Mouse (Mus musculus): ENCODE measurements around the gene Tor4a.
A peak's percentile ranks its signal among the peaks of the same experiment; 100 is the strongest.

Tor4a gene

GRCm38 (mm10) chr2:25196172-25196954 is at the start of gene Tor4a:
Gene Tor4a, minus strand, starts transcription at chr2:25196886.
- no peak for DNase-seq (ENCODE audit: low read depth, low spot score)

- no peak for DNase-seq (ENCODE audit: low read depth, low spot score)
These were observed 47.5 kb upstream of the Tor4a start for GRCm38 (mm10) chr2:25244144-25244543.

GRCm38 (mm10) chr2:25243342-25243741 is 46.7 kb upstream of the Tor4a start:
- DNase-seq (ENCODE audit: low read depth, low spot score): no peak

- DNase-seq (ENCODE audit: low read depth, low spot score): no peak
These were observed 45.4 kb upstream of the Tor4a start, which contains the start of the genes Rnf208 and Cysrt1 for GRCm38 (mm10) chr2:25242101-25242506. Gene Rnf208, plus strand, starts transcription at chr2:25242255. Gene Cysrt1, minus strand, starts transcription at chr2:25242452.

GRCm38 (mm10) chr2:25241438-25241775 is 44.7 kb upstream of the Tor4a start:
- no peak for DNase-seq (ENCODE audit: low read depth, low spot score)

GRCm38 (mm10) chr2:25240723-25241437 is 44.2 kb upstream of the Tor4a start:
- peak; percentile 84 for DNase-seq (ENCODE audit: low read depth, low spot score)

GRCm38 (mm10) chr2:25240310-25240709 is 43.6 kb upstream of the Tor4a start:
- no peak for DNase-seq (ENCODE audit: low read depth, low spot score)

- no peak for DNase-seq (ENCODE audit: low read depth, low spot score)
These were observed 43.1 kb upstream of the Tor4a start for GRCm38 (mm10) chr2:25239766-25240165.

- DNase-seq (ENCODE audit: low read depth, low spot score): no peak
These were observed 41.4 kb upstream of the Tor4a start for GRCm38 (mm10) chr2:25238106-25238505.

- DNase-seq (ENCODE audit: low read depth, low spot score): no peak
These were observed 40.8 kb upstream of the Tor4a start for GRCm38 (mm10) chr2:25237522-25237921.

GRCm38 (mm10) chr2:25236614-25237013 is 39.9 kb upstream of the Tor4a start, which contains the start of gene Rnf224:
Gene Rnf224, minus strand, starts transcription at chr2:25236787.
- DNase-seq (ENCODE audit: low read depth, low spot score): no peak

- no peak for DNase-seq (ENCODE audit: low read depth, low spot score)
These were observed 38.0 kb upstream of the Tor4a start for GRCm38 (mm10) chr2:25234551-25235220.

GRCm38 (mm10) chr2:25234050-25234449 is 37.4 kb upstream of the Tor4a start, which contains the start of gene Slc34a3:
Gene Slc34a3, minus strand, starts transcription at chr2:25234364.
- no peak for DNase-seq (ENCODE audit: low read depth, low spot score)

- DNase-seq (ENCODE audit: low read depth, low spot score): no peak
These were observed 36.7 kb upstream of the Tor4a start for GRCm38 (mm10) chr2:25233421-25233820.

GRCm38 (mm10) chr2:25231038-25231437 is 34.4 kb upstream of the Tor4a start:
- DNase-seq (ENCODE audit: low read depth, low spot score): no peak

- no peak for DNase-seq (ENCODE audit: low read depth, low spot score)
These were observed 33.9 kb upstream of the Tor4a start for GRCm38 (mm10) chr2:25230581-25230980.

- no peak for DNase-seq (ENCODE audit: low read depth, low spot score)
These were observed 32.9 kb upstream of the Tor4a start for GRCm38 (mm10) chr2:25229582-25229981.

GRCm38 (mm10) chr2:25228995-25229530 is 32.4 kb upstream of the Tor4a start:
- DNase-seq (ENCODE audit: low read depth, low spot score): no peak

- peak; percentile 81 for DNase-seq (ENCODE audit: low read depth, low spot score)
These were observed 31.8 kb upstream of the Tor4a start for GRCm38 (mm10) chr2:25228431-25228889.

GRCm38 (mm10) chr2:25227406-25227805 is 30.7 kb upstream of the Tor4a start:
- no peak for DNase-seq (ENCODE audit: low read depth, low spot score)

GRCm38 (mm10) chr2:25226864-25227263 is 30.2 kb upstream of the Tor4a start:
- DNase-seq (ENCODE audit: low read depth, low spot score): no peak

All from telencephalon, adult 2 months (tissue).